Mouse (Mus musculus) bone marrow, adult 2 months (tissue): ENCODE data around the gene Ak4.

Source experiments
- CTCF ChIP-seq: fragments of 200-500 bp; IDR thresholded peaks from 2 replicates; pipeline ENCODE4 v1.5.1; 2011; ENCODE audit warnings: low read length, control low read depth; ENCODE audit not compliant: control insufficient read depth, insufficient read depth
- POLR2A ChIP-seq: fragments of 200-500 bp; IDR thresholded peaks from 2 replicates; pipeline ENCODE4 v1.6.1; 2011; ENCODE audit warnings: low read depth, mild to moderate bottlenecking, control low read depth, low read length, borderline replicate concordance; ENCODE audit not compliant: control insufficient read depth

- TF ChIP-seq CTCF (no peak), POLR2A (no peak)
Observed at GRCm38 (mm10) chr4:101436761-101437512, 17.9 kb downstream of the Ak4 start.
